Mouse (Mus musculus) heart, embryonic 11.5 days (tissue): ENCODE measurements around the gene Dph5. TPM values are rescaled to one million over a fixed set of nuclear protein-coding genes. Genes with fewer than 3 reads are reported as not detected.

Source experiments
- ATAC-seq: fragments of 200-750 bp; cut with Nextera tagmentation; replicated peaks from 2 replicates; pipeline ENCODE4 v1.8.0; 2017; ENCODE audit warnings: moderate library complexity; ENCODE audit not compliant: insufficient number of reproducible peaks, low FRiP score, low TSS enrichment
- H3K27ac ChIP-seq: fragments of 300-500 bp; sonication (generic); 2 replicates; pipeline ENCODE4 v1.5.1; 2014; ENCODE audit warnings: mild to moderate bottlenecking, low read depth, low read length
- H3K27me3 ChIP-seq: fragments of 300-500 bp; sonication (generic); 2 replicates; pipeline ENCODE4 v1.6.1; 2014; ENCODE audit warnings: mild to moderate bottlenecking, low read length, mixed read lengths; ENCODE audit not compliant: control insufficient read depth, insufficient read depth
- H3K36me3 ChIP-seq: fragments of 300-500 bp; sonication (generic); 2 replicates; pipeline ENCODE4 v1.6.1; 2014; ENCODE audit warnings: mild to moderate bottlenecking, low read length, moderate library complexity, mixed read lengths; ENCODE audit not compliant: control insufficient read depth, insufficient read depth
- H3K4me1 ChIP-seq: fragments of 300-500 bp; sonication (generic); 2 replicates; pipeline ENCODE4 v1.6.1; 2014; ENCODE audit warnings: low read length; ENCODE audit not compliant: control insufficient read depth, insufficient read depth
- H3K4me2 ChIP-seq: fragments of 300-500 bp; sonication (generic); 2 replicates; pipeline ENCODE4 v1.6.1; 2014; ENCODE audit warnings: mild to moderate bottlenecking, moderate library complexity
- H3K4me3 ChIP-seq: fragments of 300-500 bp; sonication (generic); 2 replicates; pipeline ENCODE4 v1.5.1; 2014; ENCODE audit warnings: low read depth, low read length
- H3K9ac ChIP-seq: fragments of 300-500 bp; sonication (generic); 2 replicates; pipeline ENCODE4 v1.6.1; 2014; ENCODE audit warnings: mild to moderate bottlenecking, low read depth, low read length, moderate library complexity
- H3K9me3 ChIP-seq: fragments of 300-500 bp; sonication (generic); replicated peaks from 2 replicates; pipeline ENCODE4 v1.6.1; 2016; ENCODE audit warnings: low read length; ENCODE audit not compliant: control insufficient read depth
- WGBS: fragments of 180-500 bp; shearing (Covaris S2); extraction: QIAGEN DNeasy Blood & Tissue Kit; methylation state at CpG from one replicate; pipeline ENCODE4 v1.1.7; 2014; ENCODE audit not compliant: insufficient replicate concordance; 5-methylcytosine and 5-hydroxymethylcytosine counted together
- polyA plus RNA-seq: library from polyadenylated mRNA; unstranded; fragments of >200 nt; fragmentation: Nextera tagmentation; extraction: Ambion mirVana; gene quantifications from 2 replicates; pipeline ENCODE4 v1.2.1, GENCODE M21; 2014

The Dph5 gene
- polyA plus RNA-seq, 1 experiment from 2014 or later: 20.0 TPM

DNA sequence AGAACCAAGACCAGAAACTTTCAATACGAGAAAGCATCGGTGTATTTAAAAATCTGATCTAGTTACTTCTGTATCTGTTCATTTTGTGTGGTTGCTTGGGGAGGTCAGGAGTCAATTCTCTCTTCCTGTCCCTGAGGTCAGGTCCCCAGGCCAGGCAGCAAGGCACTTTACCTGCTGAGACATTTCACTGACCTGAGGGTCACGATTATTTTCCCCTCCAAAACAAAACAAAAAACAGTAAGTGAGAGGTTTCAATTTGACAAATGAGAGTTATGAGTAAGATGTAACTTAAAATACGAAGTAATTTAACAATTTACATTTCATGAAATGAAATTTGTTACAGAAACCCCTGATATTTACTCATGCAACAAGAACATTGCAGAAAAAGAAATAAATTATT lies 64.7 kb downstream of the Dph5 start:
- H3K36me3 ChIP-seq: peaks cover 12% of the 10 kb centered on the region
- ATAC-seq: no peak

DNA sequence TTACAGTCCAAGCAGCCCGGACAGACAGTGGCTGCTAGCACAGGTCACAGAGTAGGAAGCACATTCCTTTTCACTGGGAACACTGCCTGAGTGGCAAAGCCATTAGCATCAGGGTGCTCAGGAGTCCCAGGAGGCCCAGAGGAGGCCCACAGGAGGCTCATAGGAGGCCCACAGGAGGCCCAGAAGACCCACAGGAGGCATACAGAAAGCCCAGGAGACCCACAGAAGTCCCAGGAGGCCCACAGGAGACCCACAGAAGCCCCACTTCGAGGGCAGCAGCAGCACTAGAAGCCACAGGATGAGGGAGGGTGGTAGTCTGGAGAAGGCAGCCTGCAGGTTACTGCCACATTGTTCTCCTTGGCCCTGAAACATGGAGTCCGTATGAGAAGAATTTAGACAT lies 65.5 kb downstream of the Dph5 start:
- H3K27me3 ChIP-seq: no peaks in the 10 kb centered on the region
- no peak overlapping the region for H3K9ac ChIP-seq
- H3K4me2 ChIP-seq: no peak overlapping the region
- no peak overlapping the region for H3K27ac ChIP-seq
- ATAC-seq: no peak
- 76% methylated on average over 3 of the region's 3 CpGs for WGBS
- H3K9me3 ChIP-seq: no peaks in the 10 kb centered on the region
- H3K4me3 ChIP-seq: no peak overlapping the region
- peaks cover 12% of the 10 kb centered on the region for H3K36me3 ChIP-seq
- 0 out of 2 replicates have a peak, but pooled peaks cover 2% of the 10 kb centered on the region for H3K4me1 ChIP-seq

More for the DNA sequence above, 64.7 kb downstream of the Dph5 start:
- Histone ChIP-seq H3K9ac (no peak overlapping the region), H3K4me2 (no peak overlapping the region), H3K4me3 (no peak overlapping the region), H3K27me3 (no peaks in the 10 kb centered on the region), H3K9me3 (no peaks in the 10 kb centered on the region), H3K27ac (no peak overlapping the region), H3K4me1 (0 out of 2 replicates have a peak, but pooled peaks cover 2% of the 10 kb centered on the region)
- 89% methylated on average over 4 of the region's 4 CpGs for WGBS

DNA sequence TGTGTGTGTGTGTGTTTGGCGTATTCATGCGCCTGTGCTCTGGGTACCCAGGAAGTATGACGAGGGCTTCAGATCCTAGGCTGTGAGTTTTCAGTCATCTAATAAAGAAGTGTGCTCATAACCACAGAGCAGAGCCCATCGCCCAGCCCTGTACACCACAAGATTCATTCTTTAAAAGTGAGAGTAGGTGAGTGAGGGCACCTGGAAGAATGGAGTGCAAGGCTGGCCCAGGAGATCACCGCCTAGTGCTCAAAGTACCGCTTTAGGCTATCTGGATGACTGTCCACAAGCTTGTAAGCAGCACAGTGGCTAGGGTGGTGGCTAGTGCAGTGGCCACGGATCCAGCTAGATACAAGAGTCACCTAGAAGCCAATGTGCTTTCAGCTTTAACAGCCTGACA lies 69.6 kb downstream of the Dph5 start:
- H3K9ac ChIP-seq: no peak overlapping the region
- H3K4me1 ChIP-seq: 0 out of 2 replicates have a peak, but pooled peaks cover 2% of the 10 kb centered on the region
- H3K27me3 ChIP-seq: no peaks in the 10 kb centered on the region
- no peaks in the 10 kb centered on the region for H3K9me3 ChIP-seq
- WGBS: 88% methylated on average over 7 of the region's 7 CpGs
- H3K27ac ChIP-seq: no peak overlapping the region
- no peak for ATAC-seq
- H3K36me3 ChIP-seq: peaks cover 3% of the 10 kb centered on the region
- H3K4me2 ChIP-seq: no peak overlapping the region
- H3K4me3 ChIP-seq: no peak overlapping the region

DNA sequence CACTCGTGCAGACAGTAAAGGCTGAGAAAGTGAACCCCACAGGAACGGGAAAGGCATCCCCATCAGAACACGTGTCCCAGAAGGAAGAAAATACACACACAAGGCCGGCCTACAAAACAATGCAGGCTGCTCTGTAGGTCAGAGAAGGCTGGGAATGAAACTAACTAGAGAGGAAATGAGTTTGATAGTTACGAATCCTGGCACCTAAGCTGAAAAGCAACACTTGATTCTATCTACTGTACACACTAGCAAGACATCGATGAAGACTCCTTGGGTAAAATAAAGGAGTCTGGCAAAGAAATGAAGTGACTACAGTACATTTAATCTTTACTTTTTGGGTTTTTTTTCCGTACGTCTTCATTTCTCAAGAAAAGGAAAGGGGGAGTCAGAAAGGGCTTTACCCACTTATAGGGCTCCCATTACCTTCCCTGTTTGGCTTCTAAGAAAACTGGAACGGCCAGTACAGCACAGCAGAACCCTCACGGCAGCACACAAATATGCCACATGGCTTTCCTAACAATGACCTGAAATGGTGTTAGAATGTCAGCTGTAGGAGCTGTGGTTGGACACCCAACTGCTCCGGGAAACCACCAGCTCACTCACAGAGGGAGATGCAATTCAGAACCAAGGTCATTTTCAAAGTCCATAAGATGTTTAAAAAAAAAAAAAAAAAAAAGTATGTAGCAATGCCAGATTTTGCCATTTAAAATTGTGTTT lies 73.8 kb downstream of the Dph5 start:
- Histone ChIP-seq H3K27me3 (no peaks in the 10 kb centered on the region), H3K4me2 (no peak overlapping the region), H3K4me1 (no peaks in the 10 kb centered on the region), H3K4me3 (no peak overlapping the region), H3K9me3 (no peaks in the 10 kb centered on the region), H3K9ac (no peak overlapping the region), H3K27ac (no peak overlapping the region), H3K36me3 (no peaks in the 10 kb centered on the region; the same call in 1 of the 2 replicates)
- 85% methylated on average over 11 of the region's 11 CpGs for WGBS
- ATAC-seq: no peak

DNA sequence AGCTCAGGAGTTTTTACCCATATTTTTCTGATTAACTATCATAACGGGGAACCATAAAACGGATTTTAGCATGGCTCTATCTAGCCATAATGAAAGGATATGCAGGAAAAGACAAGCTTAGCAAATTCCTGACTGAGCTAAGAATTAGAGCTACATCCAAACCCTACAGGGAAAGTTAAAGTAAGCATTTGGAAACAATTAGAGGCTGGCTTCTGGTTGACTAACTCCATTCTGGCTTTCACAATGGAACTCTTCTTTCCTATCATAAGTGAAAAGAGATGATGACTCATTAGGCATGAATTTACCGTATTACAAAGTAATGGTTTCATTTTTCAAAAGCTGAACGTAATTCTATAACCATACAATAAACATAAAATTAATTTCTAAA lies 74.4 kb downstream of the Dph5 start:
- Histone ChIP-seq H3K9ac (no peak overlapping the region), H3K9me3 (no peaks in the 10 kb centered on the region), H3K4me2 (no peak overlapping the region), H3K4me1 (no peaks in the 10 kb centered on the region), H3K27me3 (no peaks in the 10 kb centered on the region), H3K27ac (no peak overlapping the region), H3K36me3 (no peaks in the 10 kb centered on the region; the same call in 1 of the 2 replicates), H3K4me3 (no peak overlapping the region)
- ATAC-seq: no peak
- 87% methylated on average over 4 of the region's 4 CpGs for WGBS

DNA sequence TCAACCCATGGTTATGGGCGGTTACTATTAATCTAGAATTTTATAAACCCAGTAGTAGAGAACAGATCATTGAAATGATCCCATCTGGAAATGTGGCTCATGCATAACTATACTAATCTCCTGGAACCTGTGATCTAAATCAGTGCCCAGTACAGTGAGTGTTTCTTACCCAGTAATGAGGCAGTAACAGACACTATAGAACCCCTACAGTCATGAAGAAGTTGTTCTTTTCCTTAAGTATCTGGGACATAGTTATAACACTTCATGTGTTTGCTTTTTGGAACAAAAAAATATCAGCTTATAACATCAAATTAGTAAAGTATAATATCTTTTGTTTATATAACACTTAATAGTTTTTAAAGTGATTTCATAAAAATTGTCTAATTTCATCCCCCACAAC lies 76.0 kb downstream of the Dph5 start:
- no peaks in the 10 kb centered on the region for H3K4me1 ChIP-seq
- no peaks in the 10 kb centered on the region for H3K9me3 ChIP-seq
- no peak for ATAC-seq
- no peaks in the 10 kb centered on the region; the same call in none of the 2 replicates for H3K36me3 ChIP-seq
- H3K27me3 ChIP-seq: no peaks in the 10 kb centered on the region
- H3K27ac ChIP-seq: no peak overlapping the region
- no peak overlapping the region for H3K4me2 ChIP-seq
- H3K4me3 ChIP-seq: no peak overlapping the region
- 86% methylated on average over 1 of the region's 1 CpGs for WGBS
- no peak overlapping the region for H3K9ac ChIP-seq

DNA sequence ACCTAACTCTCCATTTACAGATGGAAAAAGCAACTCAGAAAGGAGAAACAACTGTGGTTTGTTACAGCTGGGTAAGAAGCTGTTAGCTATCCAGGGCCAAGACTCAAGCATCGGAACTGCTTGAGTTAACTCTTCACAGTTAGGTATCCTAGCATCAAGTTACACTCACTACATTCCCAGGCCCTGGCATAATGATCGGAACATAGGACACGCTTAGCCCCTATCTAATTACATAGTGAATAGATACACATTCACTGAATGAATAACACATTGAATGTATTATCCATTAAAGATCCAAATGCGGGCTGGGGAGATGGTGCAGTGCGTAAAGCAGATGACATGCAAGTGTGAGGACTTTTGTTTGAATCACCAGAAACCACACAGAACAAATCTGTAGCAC lies 76.4 kb downstream of the Dph5 start:
- H3K27ac ChIP-seq: no peak overlapping the region
- no peaks in the 10 kb centered on the region; the same call in none of the 2 replicates for H3K36me3 ChIP-seq
- no peaks in the 10 kb centered on the region for H3K4me1 ChIP-seq
- no peak for ATAC-seq
- H3K4me3 ChIP-seq: no peak overlapping the region
- H3K9ac ChIP-seq: no peak overlapping the region
- H3K4me2 ChIP-seq: no peak overlapping the region
- WGBS: 88% methylated on average over 5 of the region's 5 CpGs
- H3K9me3 ChIP-seq: no peaks in the 10 kb centered on the region
- H3K27me3 ChIP-seq: no peaks in the 10 kb centered on the region

DNA sequence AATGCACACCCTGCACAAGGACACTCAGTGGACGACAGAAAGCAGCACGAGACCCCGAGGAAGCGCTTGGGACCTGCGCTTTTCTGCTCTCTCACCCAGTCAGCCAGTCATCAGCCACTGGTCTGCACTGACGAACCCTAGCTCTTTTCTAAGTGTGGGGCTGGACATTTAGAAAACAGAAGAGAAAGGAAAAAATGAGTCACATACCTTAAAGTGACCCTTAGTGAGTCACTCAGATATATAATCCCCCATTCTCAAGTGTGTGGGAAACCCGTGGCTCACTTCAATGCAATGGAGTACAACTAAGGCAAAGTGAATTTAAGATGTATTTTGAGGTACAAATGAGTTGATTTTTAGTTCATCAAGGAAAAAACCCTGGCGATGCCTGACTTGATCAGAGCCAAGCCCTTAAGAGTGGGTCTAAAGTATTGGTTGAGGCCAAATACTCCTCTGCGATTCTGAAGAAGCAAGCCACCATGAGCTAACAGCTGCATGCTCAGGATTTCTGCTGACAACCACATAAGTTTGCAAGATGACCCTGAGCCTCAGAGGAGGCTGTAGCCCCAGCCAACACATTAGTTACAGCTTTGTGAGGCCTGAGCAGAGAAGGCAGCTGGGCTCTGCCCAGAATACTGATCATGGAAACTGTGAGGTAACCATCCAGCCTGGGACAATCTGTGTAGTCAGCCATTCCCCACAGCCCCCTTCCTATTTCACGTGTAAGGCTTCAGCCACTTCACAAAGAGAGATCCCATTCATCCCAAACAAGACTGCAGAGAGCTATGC lies 81.3 kb downstream of the Dph5 start:
- peaks cover 2% of the 10 kb centered on the region; the same call in 1 of the 2 replicates for H3K36me3 ChIP-seq
- no peak overlapping the region for H3K4me2 ChIP-seq
- H3K27ac ChIP-seq: no peak overlapping the region
- no peak overlapping the region for H3K4me3 ChIP-seq
- H3K9me3 ChIP-seq: no peaks in the 10 kb centered on the region
- no peak overlapping the region for H3K9ac ChIP-seq
- no peaks in the 10 kb centered on the region for H3K27me3 ChIP-seq
- H3K4me1 ChIP-seq: no peaks in the 10 kb centered on the region
- no peak for ATAC-seq
- WGBS: 73% methylated on average over 10 of the region's 10 CpGs
